Mouse (Mus musculus): ENCODE measurements at regions not wholly inside any gene's neighbourhood (a gene's known extent, or its start where the extent isn't known, plus 50 kb on each side); places are given as distances from the start of the nearest gene placed in this dataset.

DNA sequence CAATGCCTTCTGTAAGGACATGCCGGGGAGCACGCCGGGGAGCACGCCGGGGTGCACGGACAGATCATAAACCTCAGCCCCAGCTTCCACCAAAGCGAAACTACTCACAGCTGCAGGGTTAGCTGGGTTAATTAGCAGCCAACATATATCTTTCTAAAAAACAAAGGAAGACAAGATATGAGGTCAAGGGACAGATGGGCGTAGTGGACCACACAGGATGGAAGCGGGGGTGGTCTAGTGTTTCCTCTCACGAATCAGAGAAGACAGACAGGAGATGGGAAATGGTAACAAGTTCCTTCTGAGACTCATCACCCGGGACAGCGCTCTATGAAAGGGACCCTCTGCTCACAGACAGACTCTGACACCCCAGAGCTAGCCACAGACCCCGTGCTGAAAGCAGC lies 60.0 kb upstream of the Ajap1 start:
- ATAC-seq (ENCODE audit: borderline replicate concordance, extremely low read depth, low FRiP score, low TSS enrichment) = no peak
- no peaks in the 10 kb centered on the region for H3K4me1 ChIP-seq
- no peaks in the 10 kb centered on the region for H3K27me3 ChIP-seq
- H3K4me3 ChIP-seq = no peak overlapping the region
- H3K4me2 ChIP-seq = no peak overlapping the region
- 48% methylated on average over 13 of the region's 13 CpGs for WGBS
- H3K36me3 ChIP-seq = no peaks in the 10 kb centered on the region
- no peak overlapping the region for H3K9ac ChIP-seq
- H3K9me3 ChIP-seq = no peaks in the 10 kb centered on the region
- H3K27ac ChIP-seq = no peak overlapping the region

GRCm38 (mm10) chr4:153543900-153544648 lies 61.5 kb upstream of the Ajap1 start:
- Histone ChIP-seq H3K4me3 (no peak overlapping the region), H3K4me1 (no peaks in the 10 kb centered on the region), H3K4me2 (no peak overlapping the region), H3K36me3 (no peaks in the 10 kb centered on the region), H3K9ac (no peak overlapping the region), H3K27ac (no peak overlapping the region), H3K9me3 (no peaks in the 10 kb centered on the region), H3K27me3 (no peaks in the 10 kb centered on the region)
- ATAC-seq (ENCODE audit: borderline replicate concordance, extremely low read depth, low FRiP score, low TSS enrichment) = no peak
- WGBS = 36% methylated on average over 24 of the region's 24 CpGs

GRCm38 (mm10) chr4:153546709-153547108 lies 64.1 kb upstream of the Ajap1 start:
- Histone ChIP-seq H3K36me3 (no peaks in the 10 kb centered on the region), H3K4me2 (no peak overlapping the region), H3K27ac (no peak overlapping the region), H3K9me3 (no peaks in the 10 kb centered on the region), H3K4me1 (no peaks in the 10 kb centered on the region), H3K4me3 (no peak overlapping the region), H3K9ac (no peak overlapping the region), H3K27me3 (no peaks in the 10 kb centered on the region)
- 83% methylated on average over 7 of the region's 7 CpGs for WGBS
- ATAC-seq (ENCODE audit: borderline replicate concordance, extremely low read depth, low FRiP score, low TSS enrichment) = no peak

- H3K4me2 ChIP-seq = no peak overlapping the region
- H3K9ac ChIP-seq = no peak overlapping the region
- no peak overlapping the region for H3K27ac ChIP-seq
- 76% methylated on average over 5 of the region's 5 CpGs for WGBS
- H3K4me1 ChIP-seq = no peaks in the 10 kb centered on the region
- H3K9me3 ChIP-seq = no peaks in the 10 kb centered on the region
- no peak overlapping the region for H3K4me3 ChIP-seq
- ATAC-seq (ENCODE audit: borderline replicate concordance, extremely low read depth, low FRiP score, low TSS enrichment) = no peak
- no peaks in the 10 kb centered on the region for H3K36me3 ChIP-seq
- no peaks in the 10 kb centered on the region for H3K27me3 ChIP-seq
These were observed 64.5 kb upstream of the Ajap1 start for GRCm38 (mm10) chr4:153547111-153547510.

- Histone ChIP-seq H3K9ac (no peak overlapping the region), H3K9me3 (no peaks in the 10 kb centered on the region), H3K4me3 (no peak overlapping the region), H3K4me2 (no peak overlapping the region), H3K27ac (no peak overlapping the region), H3K4me1 (no peaks in the 10 kb centered on the region), H3K27me3 (no peaks in the 10 kb centered on the region), H3K36me3 (no peaks in the 10 kb centered on the region)
- WGBS = 78% methylated on average over 13 of the region's 13 CpGs
- ATAC-seq (ENCODE audit: borderline replicate concordance, extremely low read depth, low FRiP score, low TSS enrichment) = no peak
These were observed 65.3 kb upstream of the Ajap1 start for GRCm38 (mm10) chr4:153547871-153548270.

GRCm38 (mm10) chr4:153551291-153551690 lies 68.7 kb upstream of the Ajap1 start:
- Histone ChIP-seq H3K4me1 (no peaks in the 10 kb centered on the region), H3K4me3 (no peak overlapping the region)

GRCm38 (mm10) chr4:153552483-153552882 lies 69.9 kb upstream of the Ajap1 start:
- 34% methylated on average over 4 of the region's 4 CpGs for WGBS
- ATAC-seq (ENCODE audit: borderline replicate concordance, extremely low read depth, low FRiP score, low TSS enrichment) = no peak
- Histone ChIP-seq H3K4me3 (no peak overlapping the region), H3K27me3 (no peaks in the 10 kb centered on the region), H3K9ac (no peak overlapping the region), H3K36me3 (no peaks in the 10 kb centered on the region), H3K27ac (no peak overlapping the region), H3K9me3 (no peaks in the 10 kb centered on the region), H3K4me2 (no peak overlapping the region), H3K4me1 (no peaks in the 10 kb centered on the region)

More at GRCm38 (mm10) chr4:153551291-153551690, 68.7 kb upstream of the Ajap1 start:
- H3K27ac ChIP-seq = no peak overlapping the region
- H3K4me2 ChIP-seq = no peak overlapping the region
- H3K9ac ChIP-seq = no peak overlapping the region
- H3K9me3 ChIP-seq = no peaks in the 10 kb centered on the region
- H3K27me3 ChIP-seq = no peaks in the 10 kb centered on the region
- 89% methylated on average over 7 of the region's 7 CpGs for WGBS
- H3K36me3 ChIP-seq = no peaks in the 10 kb centered on the region
- no peak for ATAC-seq (ENCODE audit: borderline replicate concordance, extremely low read depth, low FRiP score, low TSS enrichment)

GRCm38 (mm10) chr4:153557812-153558608 lies 75.4 kb upstream of the Ajap1 start:
- no peak for ATAC-seq (ENCODE audit: borderline replicate concordance, extremely low read depth, low FRiP score, low TSS enrichment)
- H3K36me3 ChIP-seq = no peaks in the 10 kb centered on the region

DNA sequence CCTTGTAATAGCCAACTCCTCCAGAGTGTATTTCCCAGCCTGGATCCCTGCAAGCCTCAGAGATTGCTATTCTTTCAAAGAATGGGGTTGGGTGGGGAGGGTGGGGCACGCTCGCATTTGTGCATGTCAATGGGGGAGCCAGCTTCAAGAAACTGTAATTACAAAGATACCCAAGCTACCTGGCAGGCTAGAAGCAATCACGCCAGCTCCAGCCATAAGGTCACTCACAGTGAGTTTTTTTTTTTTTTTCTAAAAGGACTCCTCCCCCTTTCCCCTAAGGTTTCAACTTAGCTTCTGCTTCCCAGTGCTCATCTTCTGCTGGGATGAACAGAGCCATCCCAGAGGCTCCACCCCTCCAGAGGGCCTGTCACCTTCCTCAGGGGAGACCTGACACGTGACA lies 77.0 kb upstream of the Ajap1 start:
- Histone ChIP-seq H3K27ac (no peak overlapping the region), H3K4me3 (no peak overlapping the region), H3K4me1 (no peaks in the 10 kb centered on the region), H3K36me3 (no peaks in the 10 kb centered on the region), H3K4me2 (no peak overlapping the region), H3K27me3 (no peaks in the 10 kb centered on the region), H3K9me3 (no peaks in the 10 kb centered on the region), H3K9ac (no peak overlapping the region)
- 61% methylated on average over 4 of the region's 4 CpGs for WGBS
- ATAC-seq (ENCODE audit: borderline replicate concordance, extremely low read depth, low FRiP score, low TSS enrichment) = no peak

More at GRCm38 (mm10) chr4:153557812-153558608, 75.4 kb upstream of the Ajap1 start:
- no peaks in the 10 kb centered on the region for H3K9me3 ChIP-seq
- no peak overlapping the region for H3K4me2 ChIP-seq
- H3K27ac ChIP-seq = no peak overlapping the region
- H3K4me3 ChIP-seq = no peak overlapping the region
- no peaks in the 10 kb centered on the region for H3K4me1 ChIP-seq
- WGBS = 58% methylated on average over 19 of the region's 19 CpGs
- no peaks in the 10 kb centered on the region for H3K27me3 ChIP-seq
- no peak overlapping the region for H3K9ac ChIP-seq

- H3K4me2 ChIP-seq = no peak overlapping the region
- ATAC-seq (ENCODE audit: borderline replicate concordance, extremely low read depth, low FRiP score, low TSS enrichment) = no peak
- 57% methylated on average over 11 of the region's 11 CpGs for WGBS
- H3K9ac ChIP-seq = no peak overlapping the region
- H3K4me1 ChIP-seq = no peaks in the 10 kb centered on the region
- H3K36me3 ChIP-seq = no peaks in the 10 kb centered on the region
- no peak overlapping the region for H3K27ac ChIP-seq
- no peaks in the 10 kb centered on the region for H3K27me3 ChIP-seq
- H3K4me3 ChIP-seq = no peak overlapping the region
- no peaks in the 10 kb centered on the region for H3K9me3 ChIP-seq
These were observed 77.6 kb upstream of the Ajap1 start for GRCm38 (mm10) chr4:153560193-153560592.

DNA sequence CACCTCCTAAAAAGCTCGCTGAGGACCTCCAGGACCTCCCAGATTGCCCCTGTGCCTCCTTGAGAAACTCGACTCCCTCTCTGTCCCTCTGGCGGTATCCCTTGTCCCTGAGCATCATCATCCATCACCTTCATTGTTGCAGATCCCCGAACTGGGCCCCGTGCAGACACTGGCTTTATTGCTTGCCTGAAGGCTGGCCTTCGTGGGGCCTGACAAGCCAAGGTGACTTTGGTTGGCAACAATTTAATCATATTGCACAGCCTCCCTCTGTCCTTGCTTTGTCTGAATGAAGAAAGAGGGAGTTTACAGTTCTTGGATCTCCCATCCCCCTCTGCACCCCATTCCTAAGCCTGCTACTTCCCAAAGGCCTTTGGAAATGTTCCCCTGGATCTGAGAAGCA lies 78.3 kb upstream of the Ajap1 start:
- no peak for ATAC-seq (ENCODE audit: borderline replicate concordance, extremely low read depth, low FRiP score, low TSS enrichment)
- Histone ChIP-seq H3K9me3 (no peaks in the 10 kb centered on the region), H3K27me3 (no peaks in the 10 kb centered on the region), H3K4me3 (no peak overlapping the region), H3K9ac (no peak overlapping the region), H3K4me1 (no peaks in the 10 kb centered on the region), H3K4me2 (no peak overlapping the region), H3K27ac (no peak overlapping the region), H3K36me3 (no peaks in the 10 kb centered on the region)
- 13% methylated on average over 6 of the region's 6 CpGs for WGBS

- 77% methylated on average over 3 of the region's 3 CpGs for WGBS
- Histone ChIP-seq H3K36me3 (no peaks in the 10 kb centered on the region), H3K27ac (no peak overlapping the region), H3K4me2 (no peak overlapping the region), H3K27me3 (no peaks in the 10 kb centered on the region), H3K9me3 (no peaks in the 10 kb centered on the region), H3K4me1 (no peaks in the 10 kb centered on the region), H3K4me3 (no peak overlapping the region), H3K9ac (no peak overlapping the region)
- ATAC-seq (ENCODE audit: borderline replicate concordance, extremely low read depth, low FRiP score, low TSS enrichment) = no peak
These were observed 79.4 kb upstream of the Ajap1 start for GRCm38 (mm10) chr4:153561991-153562390.
